Mouse (Mus musculus): ENCODE results near the gene Chst13.

DNA sequence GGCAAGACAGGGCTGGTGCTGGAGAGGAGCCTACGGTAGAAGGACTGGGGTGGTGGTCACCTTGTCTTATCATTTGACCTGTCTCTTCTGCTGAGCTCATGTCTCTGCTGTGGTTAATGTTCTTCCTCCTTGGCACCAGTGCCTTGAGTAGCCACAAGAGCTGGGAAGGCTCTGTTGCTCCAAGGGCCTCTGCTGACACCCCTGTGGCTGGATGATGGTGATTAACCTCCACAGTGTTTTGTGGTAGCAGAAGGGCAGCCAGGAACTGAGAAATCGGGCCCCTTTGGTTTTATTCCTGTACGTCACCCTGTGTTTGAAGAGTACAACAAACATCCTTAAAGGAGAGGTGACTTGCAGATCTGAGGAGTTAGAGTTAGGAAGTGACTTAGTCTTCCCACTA lies 9.3 kb upstream of the Chst13 start:
- TF ChIP-seq POLR2A (IDR thresholded peaks at IDR 0.05; ENCODE audit: insufficient read length, low read depth), result no peak
- TF ChIP-seq REST (IDR thresholded peaks at IDR 0.05; ENCODE audit: insufficient read depth, insufficient read length), result no peak
- no peak for TF ChIP-seq POLR2AphosphoS2 (IDR thresholded peaks at IDR 0.05; ENCODE audit: insufficient read length, low read depth)
- no peak for TF ChIP-seq MAX (IDR thresholded peaks at IDR 0.05; ENCODE audit: low read depth)
- TF ChIP-seq CEBPB (IDR thresholded peaks at IDR 0.05; ENCODE audit: insufficient read depth, poor library complexity, severe bottlenecking), result no peak
- no peak for TF ChIP-seq MYOD1 (IDR thresholded peaks at IDR 0.05; ENCODE audit: control insufficient read depth in 1 of 3, insufficient read length in 2 of 3, low read depth in 2 of 3)
- no peak for TF ChIP-seq USF1 (IDR thresholded peaks at IDR 0.05; ENCODE audit: low read depth)
- TF ChIP-seq E2F4 (IDR thresholded peaks at IDR 0.05; ENCODE audit: insufficient read depth), result no peak
- no peak for TF ChIP-seq SRF (IDR thresholded peaks at IDR 0.05; ENCODE audit: control insufficient read depth, insufficient read length, low read depth)

All from myocyte (in vitro differentiated cells).